Mouse (Mus musculus) cerebellum, adult (tissue): ENCODE measurements around the gene Prpf4b.
"Not testable (repeated sequence)": the region's sequence is repeated elsewhere in the genome, so short reads cannot be mapped to it uniquely, and the experiment has no call there.

Experiments
- ATAC-seq: cut with Nextera tagmentation; 2 replicates; pipeline ENCODE4 v1.9.2; 2017; ENCODE audit warnings: mild to moderate bottlenecking, moderate library complexity, mixed read lengths; ENCODE audit not compliant: insufficient number of reproducible peaks, low FRiP score, low TSS enrichment

The Prpf4b gene

GRCm38 (mm10) chr13:34934931-34935644 is 60.0 kb downstream of the Prpf4b start:
- no peak for ATAC-seq

GRCm38 (mm10) chr13:34942370-34942769 is 67.3 kb downstream of the Prpf4b start:
- no peak for ATAC-seq

- ATAC-seq: not testable (repeated sequence)
Measured at GRCm38 (mm10) chr13:34951437-34951836, 76.3 kb downstream of the Prpf4b start.
